Mouse (Mus musculus) embryonic facial prominence, embryonic 14.5 days (tissue): Measurements from ENCODE around the gene Fhl2. TPM values are rescaled to one million over a fixed set of nuclear protein-coding genes. Genes with fewer than 3 reads are reported as not detected.

ENCODE experiments used
- ATAC-seq: fragments of 200-750 bp; cut with Nextera tagmentation; 2 replicates; pipeline ENCODE4 v1.8.0; 2017; ENCODE audit warnings: low read depth, moderate number of reproducible peaks, moderate TSS enrichment
- DNase-seq: peaks from one replicate; pipeline ENCODE4 v3.0.0-alpha.2; 2015; ENCODE audit warnings: low spot score
- H3K27ac ChIP-seq: fragments of 300-500 bp; sonication (generic); replicated peaks from 2 replicates; pipeline ENCODE4 v1.5.1; 2014; ENCODE audit warnings: low read depth, mild to moderate bottlenecking, low read length, moderate library complexity
- H3K27me3 ChIP-seq: fragments of 300-500 bp; sonication (generic); replicated peaks from 2 replicates; pipeline ENCODE4 v1.6.1; 2014; ENCODE audit warnings: low read length; ENCODE audit not compliant: control insufficient read depth, insufficient read depth
- H3K36me3 ChIP-seq: fragments of 300-500 bp; sonication (generic); 2 replicates; pipeline ENCODE4 v1.6.1; 2014; ENCODE audit warnings: low read length, mixed read lengths; ENCODE audit not compliant: control insufficient read depth, insufficient read depth
- H3K4me1 ChIP-seq: fragments of 300-500 bp; sonication (generic); 2 replicates; pipeline ENCODE4 v1.6.1; 2014; ENCODE audit warnings: antibody characterized with exemption, low read length; ENCODE audit not compliant: control insufficient read depth, insufficient read depth
- H3K4me2 ChIP-seq: fragments of 300-500 bp; sonication (generic); 2 replicates; pipeline ENCODE4 v1.6.1; 2014; ENCODE audit warnings: low read depth, mild to moderate bottlenecking, low read length, moderate library complexity, mixed read lengths
- H3K4me3 ChIP-seq: fragments of 300-500 bp; sonication (generic); 2 replicates; pipeline ENCODE4 v1.5.1; 2014; ENCODE audit warnings: low read depth, mild to moderate bottlenecking, low read length
- H3K9ac ChIP-seq: fragments of 300-500 bp; sonication (generic); 2 replicates; pipeline ENCODE4 v1.6.1; 2014; ENCODE audit warnings: low read depth, mild to moderate bottlenecking, low read length, moderate library complexity, mixed read lengths
- H3K9me3 ChIP-seq: fragments of 300-500 bp; sonication (generic); 2 replicates; pipeline ENCODE4 v1.6.1; 2016; ENCODE audit warnings: low read length; ENCODE audit not compliant: control insufficient read depth
- WGBS: fragments of 180-500 bp; shearing (Covaris S2); extraction: QIAGEN DNeasy Blood & Tissue Kit; methylation state at CpG from one replicate; pipeline ENCODE4 v1.1.7; 2014; 5-methylcytosine and 5-hydroxymethylcytosine counted together
- polyA plus RNA-seq: library from polyadenylated mRNA; unstranded; fragments of >200 nt; fragmentation: Nextera tagmentation; extraction: Ambion mirVana; gene quantifications from 2 replicates; pipeline ENCODE4 v1.2.1, GENCODE M21; 2014

The Fhl2 gene
- polyA plus RNA-seq, 1 experiment from 2014 or later, result 29.7 TPM

GRCm38 (mm10) chr1:43180912-43181311 lies 15.9 kb downstream of the Fhl2 start:
- Histone ChIP-seq H3K27ac (no peak overlapping the region), H3K4me2 (no peak overlapping the region), H3K4me3 (no peak overlapping the region), H3K27me3 (no peaks in the 10 kb centered on the region), H3K9ac (no peak overlapping the region), H3K9me3 (no peaks in the 10 kb centered on the region), H3K36me3 (no peaks in the 10 kb centered on the region), H3K4me1 (no peaks in the 10 kb centered on the region)
- WGBS, result 83% methylated on average over 6 of the region's 6 CpGs
- DNase-seq, result no peak
- no peak for ATAC-seq

GRCm38 (mm10) chr1:43178780-43179179 lies 18.0 kb downstream of the Fhl2 start:
- H3K4me3 ChIP-seq, result no peak overlapping the region
- ATAC-seq (no peak), DNase-seq (no peak)
- no peaks in the 10 kb centered on the region for H3K9me3 ChIP-seq
- no peak overlapping the region for H3K27ac ChIP-seq
- no peaks in the 10 kb centered on the region for H3K36me3 ChIP-seq
- H3K4me2 ChIP-seq, result no peak overlapping the region
- no peaks in the 10 kb centered on the region for H3K4me1 ChIP-seq
- H3K27me3 ChIP-seq, result no peaks in the 10 kb centered on the region
- 89% methylated on average over 1 of the region's 1 CpGs for WGBS
- H3K9ac ChIP-seq, result no peak overlapping the region

- WGBS, result 72% methylated on average over 6 of the region's 6 CpGs
- Histone ChIP-seq H3K4me2 (no peak overlapping the region), H3K27me3 (no peaks in the 10 kb centered on the region), H3K9me3 (no peaks in the 10 kb centered on the region), H3K36me3 (no peaks in the 10 kb centered on the region), H3K9ac (no peak overlapping the region), H3K4me1 (no peaks in the 10 kb centered on the region), H3K27ac (no peak overlapping the region), H3K4me3 (no peak overlapping the region)
- ATAC-seq (no peak), DNase-seq (no peak)
Measured at GRCm38 (mm10) chr1:43178378-43178777, 18.4 kb downstream of the Fhl2 start.

GRCm38 (mm10) chr1:43173283-43174226 lies 23.2 kb downstream of the Fhl2 start:
- no peak overlapping the region for H3K4me2 ChIP-seq
- H3K9me3 ChIP-seq, result no peaks in the 10 kb centered on the region
- H3K9ac ChIP-seq, result no peak overlapping the region
- H3K36me3 ChIP-seq, result no peaks in the 10 kb centered on the region
- ATAC-seq (no peak), DNase-seq (peak; percentile 42)
- no peak overlapping the region for H3K4me3 ChIP-seq
- 65% methylated on average over 7 of the region's 7 CpGs for WGBS
- H3K4me1 ChIP-seq, result peaks cover 6% of the 10 kb centered on the region
- H3K27me3 ChIP-seq, result no peaks in the 10 kb centered on the region
- H3K27ac ChIP-seq, result no peak overlapping the region

GRCm38 (mm10) chr1:43171816-43172215 lies 25.0 kb downstream of the Fhl2 start:
- H3K4me2 ChIP-seq, result no peak overlapping the region
- ATAC-seq (no peak), DNase-seq (no peak)
- no peaks in the 10 kb centered on the region for H3K36me3 ChIP-seq
- WGBS, result 83% methylated on average over 6 of the region's 6 CpGs
- no peak overlapping the region for H3K9ac ChIP-seq
- no peak overlapping the region for H3K27ac ChIP-seq
- H3K4me1 ChIP-seq, result peaks cover 6% of the 10 kb centered on the region
- H3K9me3 ChIP-seq, result no peaks in the 10 kb centered on the region
- H3K4me3 ChIP-seq, result no peak overlapping the region
- H3K27me3 ChIP-seq, result no peaks in the 10 kb centered on the region

GRCm38 (mm10) chr1:43171093-43171492 lies 25.7 kb downstream of the Fhl2 start:
- 19% methylated on average over 3 of the region's 3 CpGs for WGBS
- H3K9me3 ChIP-seq, result no peaks in the 10 kb centered on the region
- no peak overlapping the region for H3K4me3 ChIP-seq
- DNase-seq (peak; percentile 72), ATAC-seq (no peak)
- H3K27me3 ChIP-seq, result no peaks in the 10 kb centered on the region
- no peak overlapping the region for H3K27ac ChIP-seq
- no peak overlapping the region for H3K9ac ChIP-seq
- no peak overlapping the region for H3K4me2 ChIP-seq
- no peaks in the 10 kb centered on the region for H3K36me3 ChIP-seq
- H3K4me1 ChIP-seq, result peaks cover 6% of the 10 kb centered on the region

GRCm38 (mm10) chr1:43169661-43170060 lies 27.1 kb downstream of the Fhl2 start:
- no peak overlapping the region for H3K4me2 ChIP-seq
- no peaks in the 10 kb centered on the region for H3K27me3 ChIP-seq
- no peaks in the 10 kb centered on the region for H3K36me3 ChIP-seq
- no peak overlapping the region for H3K9ac ChIP-seq
- H3K27ac ChIP-seq, result peak overlapping the region; percentile 48; the same call in 1 of the 2 replicates
- whole genome bisulfite sequencing, result 87% methylated on average over 1 of the region's 1 CpGs
- ATAC-seq (no peak), DNase-seq (no peak)
- H3K9me3 ChIP-seq, result no peaks in the 10 kb centered on the region
- H3K4me3 ChIP-seq, result no peak overlapping the region
- peaks cover 6% of the 10 kb centered on the region for H3K4me1 ChIP-seq

- Histone ChIP-seq H3K4me3 (no peak overlapping the region), H3K9me3 (no peaks in the 10 kb centered on the region), H3K36me3 (no peaks in the 10 kb centered on the region), H3K9ac (no peak overlapping the region), H3K27ac (peak overlapping the region; percentile 48; the same call in 1 of the 2 replicates), H3K4me1 (peaks cover 7% of the 10 kb centered on the region), H3K27me3 (no peaks in the 10 kb centered on the region), H3K4me2 (no peak overlapping the region)
- ATAC-seq, result peak; percentile 69; the same call in 1 of the 2 replicates
- DNase-seq, result peak; percentile 89
- 60% methylated on average over 7 of the region's 7 CpGs for WGBS
Measured at GRCm38 (mm10) chr1:43169227-43169626, 27.6 kb downstream of the Fhl2 start.

GRCm38 (mm10) chr1:43168618-43169017 lies 28.2 kb downstream of the Fhl2 start:
- no peaks in the 10 kb centered on the region for H3K36me3 ChIP-seq
- no peak overlapping the region for H3K4me3 ChIP-seq
- no peak overlapping the region for H3K4me2 ChIP-seq
- WGBS, result 85% methylated on average over 7 of the region's 7 CpGs
- no peaks in the 10 kb centered on the region for H3K27me3 ChIP-seq
- peak overlapping the region; percentile 46; the same call in 1 of the 2 replicates for H3K27ac ChIP-seq
- DNase-seq, result no peak
- no peak for ATAC-seq
- peaks cover 10% of the 10 kb centered on the region for H3K4me1 ChIP-seq
- H3K9me3 ChIP-seq, result no peaks in the 10 kb centered on the region
- H3K9ac ChIP-seq, result no peak overlapping the region
